Mouse (Mus musculus) lung, embryonic 16.5 days (tissue): ENCODE results near the gene Heyl. TPM values are rescaled to one million over a fixed set of nuclear protein-coding genes. Genes with fewer than 3 reads are reported as not detected.

ENCODE experiments used
- ATAC-seq: fragments of 200-750 bp; cut with Nextera tagmentation; 2 replicates; pipeline ENCODE4 v1.8.0; 2017; ENCODE audit warnings: low read depth, mild to moderate bottlenecking, moderate library complexity
- H3K27ac ChIP-seq: fragments of 300-500 bp; sonication (generic); 2 replicates; pipeline ENCODE4 v1.5.1; 2014; ENCODE audit warnings: mild to moderate bottlenecking, control low read depth, low read length
- H3K27me3 ChIP-seq: fragments of 300-500 bp; sonication (generic); 2 replicates; pipeline ENCODE4 v1.6.1; 2014; ENCODE audit warnings: low read depth, low read length, mixed read lengths; ENCODE audit not compliant: control insufficient read depth, insufficient read depth
- H3K36me3 ChIP-seq: fragments of 300-500 bp; sonication (generic); 2 replicates; pipeline ENCODE4 v1.6.1; 2014; ENCODE audit warnings: low read length; ENCODE audit not compliant: control insufficient read depth, insufficient read depth
- H3K4me1 ChIP-seq: fragments of 300-500 bp; sonication (generic); replicated peaks from 2 replicates; pipeline ENCODE4 v1.6.1; 2014; ENCODE audit warnings: low read length, mixed read lengths; ENCODE audit not compliant: control insufficient read depth, insufficient read depth
- H3K4me2 ChIP-seq: fragments of 300-500 bp; sonication (generic); 2 replicates; pipeline ENCODE4 v1.6.1; 2014; ENCODE audit warnings: low read depth, low read length, control low read depth
- H3K4me3 ChIP-seq: fragments of 300-500 bp; sonication (generic); 2 replicates; pipeline ENCODE4 v1.5.1; 2014; ENCODE audit warnings: mild to moderate bottlenecking, low read length, control low read depth
- H3K9ac ChIP-seq: fragments of 300-500 bp; sonication (generic); 2 replicates; pipeline ENCODE4 v1.6.1; 2014; ENCODE audit warnings: low read length, control low read depth
- H3K9me3 ChIP-seq: fragments of 300-500 bp; sonication (generic); 2 replicates; pipeline ENCODE4 v1.6.1; 2016; ENCODE audit warnings: low read length; ENCODE audit not compliant: control insufficient read depth
- WGBS: fragments of 180-500 bp; shearing (Covaris S2); extraction: QIAGEN DNeasy Blood & Tissue Kit; methylation state at CpG from one replicate; pipeline ENCODE4 v1.1.7; 2014; 5-methylcytosine and 5-hydroxymethylcytosine counted together
- polyA plus RNA-seq: library from polyadenylated mRNA; unstranded; fragments of >200 nt; fragmentation: Nextera tagmentation; extraction: Ambion mirVana; gene quantifications from 2 replicates; pipeline ENCODE4 v1.2.1, GENCODE M21; 2015

Gene Heyl
- polyA plus RNA-seq: 26.2 and 31.8 TPM in 2 replicates

DNA sequence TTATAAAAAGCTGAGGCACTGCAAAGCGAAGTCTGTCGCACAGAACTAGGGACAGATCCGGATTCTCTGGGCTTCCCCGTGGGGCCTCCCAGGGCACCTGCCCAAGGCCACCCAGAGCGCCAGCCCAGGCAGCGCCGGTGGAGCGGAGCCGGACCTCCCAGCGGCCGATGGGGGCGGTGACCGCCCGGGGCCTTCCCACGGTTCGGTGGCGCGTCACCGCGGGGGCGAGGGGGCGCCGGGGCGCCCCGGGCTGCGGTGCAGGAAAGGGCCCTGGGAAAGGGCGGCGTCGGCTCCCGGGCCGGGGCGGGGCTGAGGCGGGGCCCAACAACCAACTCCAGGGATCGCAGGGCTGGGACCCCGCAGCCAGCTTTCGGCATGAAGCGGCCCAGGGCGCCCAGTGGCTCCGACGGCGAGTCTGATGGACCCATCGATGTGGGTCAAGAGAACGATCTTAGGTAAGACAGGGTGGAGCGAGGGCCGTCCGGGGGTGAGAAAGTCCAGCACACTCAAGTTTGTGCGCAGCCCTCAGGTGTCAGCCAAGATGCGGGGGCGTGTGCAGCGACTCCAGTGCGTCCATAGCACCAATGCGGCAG, at the start of gene Heyl:
TSS of gene Heyl (plus strand) at position 65 of the 593 bp plus-strand sequence.
- Histone ChIP-seq H3K9ac (peak within 1 kb of the TSS; percentile 64), H3K36me3 (no peaks in the 10 kb centered on the region), H3K27me3 (peaks cover 23% of the 10 kb centered on the region), H3K27ac (no peak within 1 kb of the TSS; the same call in 1 of the 2 replicates), H3K4me1 (peaks cover 18% of the 10 kb centered on the region), H3K4me2 (peak within 1 kb of the TSS; percentile 82), H3K9me3 (no peaks in the 10 kb centered on the region), H3K4me3 (peak within 1 kb of the TSS; percentile 52)
- 2% methylated on average over 49 of the region's 52 CpGs for whole genome bisulfite sequencing
- ATAC-seq: peak; percentile 74

- H3K4me1 ChIP-seq: peaks cover 15% of the 10 kb centered on the region
- H3K27ac ChIP-seq: no peak overlapping the region
- no peak overlapping the region for H3K4me2 ChIP-seq
- ATAC-seq: no peak
- no peak overlapping the region for H3K4me3 ChIP-seq
- H3K27me3 ChIP-seq: peaks cover 52% of the 10 kb centered on the region
- H3K9ac ChIP-seq: no peak overlapping the region
- WGBS: 47% methylated on average over 3 of the region's 3 CpGs
- H3K9me3 ChIP-seq: no peaks in the 10 kb centered on the region
- no peaks in the 10 kb centered on the region for H3K36me3 ChIP-seq
Measured at GRCm38 (mm10) chr4:123184816-123185215, 48.5 kb upstream of the Heyl start.

GRCm38 (mm10) chr4:123192336-123192735, 41.0 kb upstream of the Heyl start:
- H3K27me3 ChIP-seq: no peaks in the 10 kb centered on the region; the same call in 1 of the 2 replicates
- no peaks in the 10 kb centered on the region for H3K36me3 ChIP-seq
- no peak overlapping the region for H3K4me2 ChIP-seq
- H3K4me3 ChIP-seq: no peak overlapping the region
- H3K4me1 ChIP-seq: no peaks in the 10 kb centered on the region
- no peak overlapping the region for H3K27ac ChIP-seq
- H3K9ac ChIP-seq: no peak overlapping the region
- no peak for ATAC-seq
- WGBS: 59% methylated on average over 11 of the region's 11 CpGs
- H3K9me3 ChIP-seq: no peaks in the 10 kb centered on the region

DNA sequence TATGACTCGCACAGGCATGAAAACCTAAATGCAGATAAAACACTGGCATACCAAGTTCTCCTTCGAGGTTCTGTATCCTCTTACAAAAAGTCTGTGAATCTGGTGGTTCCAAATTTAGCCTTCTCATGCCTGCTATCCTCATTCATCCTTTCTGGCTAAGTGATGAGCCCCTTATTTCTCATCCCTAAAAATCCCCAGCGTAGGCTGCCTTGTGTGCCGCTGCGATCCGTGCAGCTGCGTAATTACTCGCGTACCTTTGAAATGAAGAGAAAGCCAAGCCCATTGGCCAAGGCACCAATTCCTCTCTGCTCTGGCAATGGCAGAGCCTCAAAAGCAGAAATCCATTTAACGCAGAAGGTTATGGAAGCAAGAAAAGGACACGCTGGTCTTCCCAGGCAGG, 39.6 kb upstream of the Heyl start:
- Histone ChIP-seq H3K4me1 (no peaks in the 10 kb centered on the region), H3K27ac (no peak overlapping the region), H3K4me2 (no peak overlapping the region), H3K27me3 (peaks cover 8% of the 10 kb centered on the region; the same call in 1 of the 2 replicates), H3K36me3 (no peaks in the 10 kb centered on the region), H3K9me3 (no peaks in the 10 kb centered on the region), H3K9ac (no peak overlapping the region), H3K4me3 (no peak overlapping the region)
- 83% methylated on average over 11 of the region's 11 CpGs for WGBS
- no peak for ATAC-seq

GRCm38 (mm10) chr4:123196695-123197094, 36.7 kb upstream of the Heyl start:
- WGBS: 37% methylated on average over 6 of the region's 6 CpGs
- H3K27me3 ChIP-seq: peaks cover 30% of the 10 kb centered on the region
- H3K36me3 ChIP-seq: no peaks in the 10 kb centered on the region

DNA sequence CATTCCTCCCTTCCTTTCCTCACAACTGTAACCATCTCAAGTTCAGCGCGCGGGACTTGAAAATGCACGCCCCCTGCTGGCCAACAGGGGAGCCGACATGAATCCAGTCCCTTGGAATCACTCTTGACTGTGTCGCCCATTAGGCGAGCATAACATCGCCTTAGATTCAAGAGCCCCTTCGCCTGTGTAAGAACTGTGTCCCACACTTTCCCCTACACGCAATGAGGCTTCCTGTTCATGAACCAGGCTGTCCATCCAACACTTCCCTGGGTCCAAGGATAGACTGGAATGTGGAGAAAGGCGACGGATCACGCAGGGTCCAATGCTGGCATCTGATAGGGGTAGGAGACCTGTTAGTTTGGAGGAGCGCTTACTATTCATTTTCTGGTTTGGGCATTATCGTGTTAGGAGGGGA, 32.6 kb upstream of the Heyl start:
- Histone ChIP-seq H3K9ac (no peak overlapping the region), H3K9me3 (no peaks in the 10 kb centered on the region), H3K36me3 (no peaks in the 10 kb centered on the region), H3K4me1 (peaks cover 5% of the 10 kb centered on the region; the same call in 1 of the 2 replicates), H3K4me3 (peak overlapping the region; percentile 43), H3K27ac (no peak overlapping the region), H3K4me2 (peak overlapping the region; percentile 58), H3K27me3 (peaks cover 46% of the 10 kb centered on the region)
- WGBS: 2% methylated on average over 15 of the region's 15 CpGs
- peak; percentile 54; the same call in 1 of the 2 replicates for ATAC-seq

More at GRCm38 (mm10) chr4:123196695-123197094, 36.7 kb upstream of the Heyl start:
- no peak overlapping the region for H3K27ac ChIP-seq
- no peak overlapping the region for H3K4me3 ChIP-seq
- ATAC-seq: no peak
- H3K4me2 ChIP-seq: no peak overlapping the region
- H3K4me1 ChIP-seq: peaks cover 5% of the 10 kb centered on the region; the same call in 1 of the 2 replicates
- H3K9me3 ChIP-seq: no peaks in the 10 kb centered on the region
- no peak overlapping the region for H3K9ac ChIP-seq

DNA sequence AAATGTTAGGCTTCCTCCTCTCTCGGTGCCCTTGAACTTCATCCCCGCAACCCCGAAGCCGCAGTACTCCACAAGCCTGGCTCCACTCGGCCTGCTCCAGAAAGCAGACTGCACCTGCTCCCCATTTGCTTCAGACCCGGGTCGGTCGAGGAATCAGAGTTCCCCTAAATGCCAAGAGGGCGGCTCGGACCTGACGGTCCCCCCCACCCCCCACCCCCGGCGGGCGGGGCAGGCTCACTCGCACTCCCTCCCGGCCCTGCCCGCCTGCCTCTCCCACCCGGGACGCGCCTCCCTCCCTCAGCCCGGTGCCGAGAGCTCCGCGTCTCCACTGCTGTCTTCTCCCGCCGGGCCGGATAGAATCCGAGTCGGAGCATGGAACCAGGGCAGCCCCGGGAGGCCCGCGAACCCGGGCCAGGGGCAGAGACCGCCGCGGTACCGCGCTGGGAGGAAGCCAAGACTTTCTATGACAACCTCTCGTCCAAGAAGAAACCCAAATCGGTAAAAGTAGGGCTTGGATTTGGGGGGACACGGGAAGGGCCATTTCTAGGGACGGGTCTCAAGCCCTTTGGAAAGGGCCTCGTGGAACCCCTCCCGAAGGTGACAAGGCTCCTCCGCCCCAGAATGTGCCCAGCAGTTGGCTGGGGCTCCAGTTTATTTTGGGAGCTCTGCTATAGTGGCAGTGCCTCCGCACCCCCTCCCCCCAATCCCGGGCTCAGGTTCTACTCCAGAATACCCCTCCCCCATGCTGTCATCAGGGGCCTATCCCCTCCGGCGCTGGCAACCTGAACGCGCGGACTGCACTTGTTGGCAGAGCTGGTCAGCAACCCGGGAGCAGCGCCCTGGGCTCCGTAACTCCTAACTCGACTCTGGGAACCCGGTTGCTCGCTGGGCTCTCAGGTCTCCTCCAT, 31.9 kb upstream of the Heyl start, which contains the start of gene Nt5c1a:
TSS of gene Nt5c1a (plus strand) at position 319 of the 908 bp plus-strand sequence.
- peak within 1 kb of the TSS; percentile 12 for H3K9ac ChIP-seq
- H3K4me1 ChIP-seq: peaks cover 5% of the 10 kb centered on the region; the same call in 1 of the 2 replicates
- peak within 1 kb of the TSS; percentile 58 for H3K4me2 ChIP-seq
- peaks cover 46% of the 10 kb centered on the region for H3K27me3 ChIP-seq
- under 1% methylated on average over 57 of the region's 58 CpGs for WGBS
- H3K9me3 ChIP-seq: no peaks in the 10 kb centered on the region
- H3K36me3 ChIP-seq: no peaks in the 10 kb centered on the region
- no peak within 1 kb of the TSS for H3K27ac ChIP-seq
- peak; percentile 54; the same call in 1 of the 2 replicates for ATAC-seq
- peak within 1 kb of the TSS; percentile 43 for H3K4me3 ChIP-seq

GRCm38 (mm10) chr4:123202094-123202420, 31.3 kb upstream of the Heyl start:
- no peaks in the 10 kb centered on the region for H3K36me3 ChIP-seq
- H3K4me1 ChIP-seq: peaks cover 5% of the 10 kb centered on the region; the same call in 1 of the 2 replicates
- no peaks in the 10 kb centered on the region for H3K9me3 ChIP-seq
- ATAC-seq: no peak
- no peak overlapping the region for H3K9ac ChIP-seq
- no peak overlapping the region for H3K27ac ChIP-seq
- H3K4me2 ChIP-seq: no peak overlapping the region
- H3K27me3 ChIP-seq: peaks cover 46% of the 10 kb centered on the region
- no peak overlapping the region for H3K4me3 ChIP-seq
- WGBS: 14% methylated on average over 8 of the region's 8 CpGs

DNA sequence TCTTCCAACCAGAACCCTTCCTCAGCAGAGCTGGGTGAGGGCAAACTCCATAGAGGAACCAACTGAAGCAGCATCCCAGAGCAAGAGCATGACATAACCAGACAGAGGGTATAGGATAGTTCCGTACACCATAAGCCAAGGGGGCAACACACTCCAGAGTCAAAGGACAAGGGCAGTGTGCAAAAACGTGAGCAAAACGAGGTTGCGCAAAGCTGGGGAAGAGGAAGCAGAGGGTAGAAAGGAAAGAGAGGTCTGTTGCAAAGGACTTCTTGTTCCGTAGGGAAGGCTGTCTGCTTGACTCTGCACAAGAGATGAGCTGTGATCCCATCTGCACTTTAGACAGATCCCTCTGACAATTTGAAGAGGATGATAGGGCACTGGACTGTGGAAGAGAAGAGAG, 26.0 kb upstream of the Heyl start:
- Histone ChIP-seq H3K9me3 (no peaks in the 10 kb centered on the region), H3K9ac (no peak overlapping the region), H3K27ac (no peak overlapping the region), H3K4me2 (no peak overlapping the region), H3K4me1 (no peaks in the 10 kb centered on the region), H3K4me3 (no peak overlapping the region), H3K36me3 (no peaks in the 10 kb centered on the region), H3K27me3 (peaks cover 11% of the 10 kb centered on the region)
- WGBS: 63% methylated on average over 5 of the region's 5 CpGs
- no peak for ATAC-seq
